Comparison of ENCODE assay signal across 13 mouse cellular contexts in the genomic region with DNA sequence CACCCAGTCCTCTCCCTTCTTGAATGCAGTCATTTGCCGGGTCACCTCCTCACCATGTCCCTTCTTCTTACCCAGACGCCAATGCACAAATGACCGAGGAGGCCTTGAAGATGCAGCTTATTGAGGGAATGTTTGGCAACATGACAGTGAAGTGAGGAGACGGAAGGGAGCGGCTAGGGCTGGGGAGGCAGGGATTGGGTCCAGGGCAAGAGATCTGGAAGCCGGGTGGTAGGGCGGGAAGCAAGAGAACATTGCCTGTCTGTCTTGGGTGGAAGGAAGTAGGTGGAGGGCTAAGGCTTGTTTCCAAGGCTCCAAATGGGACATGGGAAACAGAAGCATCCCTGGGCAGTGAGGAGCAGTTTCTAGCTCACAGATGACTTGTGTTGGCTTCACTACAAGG. TPM values are rescaled to one million over a fixed set of nuclear protein-coding genes. Genes with fewer than 3 reads are reported as not detected.
"Had no signal": no experiment of that assay in that cellular context is flagged by ENCODE, and none has a peak within 500 bp of the region (broad histone marks: within the 10 kb centered on the region; RNA-seq: fewer than 3 reads in every experiment).

No protein-coding gene starts in this region.

- DNase-seq: kidney, adult 18-20 months; lung, adult 2 months; right cerebral cortex, postnatal 14 days; thymus, postnatal 14 days had no signal

- H3K27ac ChIP-seq: kidney, postnatal 0 days; left cerebral cortex, adult 2 months; limb, embryonic 10.5 days; liver, embryonic 15.5 days; macrophage; stomach, embryonic 15.5 days had no signal

- H3K4me3 ChIP-seq: left cerebral cortex, adult 2 months; limb, embryonic 10.5 days; liver, embryonic 15.5 days; megakaryocyte, embryonic 14.5 days; stomach, embryonic 15.5 days had no signal

RNA-seq across cellular contexts. Expression of gene Catsper1, which starts 5.8 kb away (rescaled TPM):
- total RNA-seq: layer of hippocampus, postnatal 25 days; left cerebral cortex, adult 2 months; left cerebral cortex, postnatal 14 days had no signal
